Mouse (Mus musculus) liver, adult 2 months (tissue): Measurements from ENCODE around the gene Erg.

Experiments
- CTCF ChIP-seq: fragments of 200-500 bp; IDR thresholded peaks from 2 replicates; pipeline ENCODE4 v1.5.1; 2011; ENCODE audit warnings: low read depth, low read length, control low read depth
- POLR2A ChIP-seq: fragments of 200-500 bp; IDR thresholded peaks from 2 replicates; pipeline ENCODE4 v1.6.1; 2011; ENCODE audit warnings: low read length, control low read depth; ENCODE audit not compliant: insufficient read depth; ENCODE audit errors: extremely low read depth

DNA sequence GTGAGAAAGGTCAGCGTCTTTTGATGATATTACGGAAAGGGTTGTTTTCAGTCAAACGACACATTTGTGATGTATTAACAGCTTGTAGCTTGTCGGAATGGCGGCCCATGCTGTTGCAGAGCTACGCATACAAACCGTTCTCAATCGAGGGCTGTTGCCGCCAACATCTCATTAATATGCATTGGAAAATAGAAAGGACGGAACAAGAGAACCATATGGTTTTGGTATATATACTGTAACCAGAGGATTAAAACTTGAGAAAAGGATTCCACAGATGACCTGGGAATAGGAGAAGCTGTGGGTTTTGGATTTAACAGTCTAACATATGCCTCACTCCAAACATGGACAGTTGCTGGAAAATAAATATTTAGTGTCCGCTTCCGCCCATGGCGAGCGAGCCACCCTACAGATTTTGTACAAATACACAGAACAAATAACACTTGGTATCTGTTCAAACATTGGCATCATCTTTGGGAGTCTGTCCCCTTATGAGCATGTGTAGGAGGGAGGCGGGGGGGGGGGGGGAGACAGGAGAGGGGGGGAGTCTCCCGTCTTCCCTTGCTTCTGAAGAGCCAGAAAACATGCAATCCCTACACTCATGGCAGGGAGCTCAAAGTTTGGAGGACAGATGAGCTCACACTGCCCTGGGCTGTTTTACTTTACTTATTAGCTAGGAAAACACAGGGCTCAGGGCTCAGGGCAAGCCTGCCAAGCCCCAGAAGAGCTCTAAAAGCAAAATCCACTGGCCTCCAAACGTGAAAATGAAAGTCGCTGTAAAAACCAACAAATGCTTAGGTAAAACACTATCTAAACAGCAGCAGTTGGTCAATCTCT, 222.5 kb downstream of the Erg start:
- no peak for TF ChIP-seq POLR2A
- no peak for TF ChIP-seq CTCF
